Mouse (Mus musculus) kidney, adult 2 months (tissue): ENCODE data around the gene Git2.

Source experiments
- CTCF ChIP-seq: fragments of 200-500 bp; conservative IDR thresholded peaks from 2 replicates; pipeline ENCODE4 v1.5.1; 2011; ENCODE audit warnings: low read depth, mild to moderate bottlenecking, control low read depth, low read length, moderate library complexity, mixed read lengths; ENCODE audit not compliant: insufficient read depth, insufficient read length
- POLR2A ChIP-seq: fragments of 200-500 bp; IDR thresholded peaks from one replicate; pipeline ENCODE4 v1.6.1; 2011; ENCODE audit warnings: low read depth, low read length, control low read depth

- no peak for TF ChIP-seq POLR2A
- TF ChIP-seq CTCF, result no peak
These were observed 8.3 kb upstream of the Git2 start for GRCm38 (mm10) chr5:114783405-114784163.
